Mouse (Mus musculus): ENCODE results near the gene Olfr1443.

DNA sequence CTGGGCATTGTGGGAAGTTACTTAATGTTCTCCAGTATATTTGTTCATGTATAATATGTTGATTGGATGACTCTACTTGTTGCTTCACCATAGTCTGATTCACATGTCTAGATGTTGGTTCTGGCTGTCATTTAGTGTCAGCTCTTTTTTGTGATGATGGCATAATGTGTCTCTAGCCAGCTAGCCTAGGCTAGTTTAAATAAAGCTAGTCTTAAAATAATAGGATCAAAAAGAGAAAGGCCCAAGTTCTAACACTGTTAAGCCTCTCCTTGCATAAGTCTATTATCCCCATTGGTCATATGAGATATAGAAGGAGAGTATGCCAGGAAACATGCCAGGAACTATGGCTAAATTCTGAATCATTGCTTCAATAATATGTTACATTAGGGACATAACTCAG, 28.4 kb upstream of the Olfr1443 start:
- no peak for TF ChIP-seq CTCF (IDR thresholded peaks at IDR 0.05; ENCODE audit: borderline replicate concordance, control insufficient read depth, extremely low read depth, insufficient read depth, low read length, poor library complexity)
- no peak for TF ChIP-seq POLR2A (IDR thresholded peaks at IDR 0.05; ENCODE audit: control insufficient read depth, extremely low read depth, insufficient read depth, low read length, poor library complexity)
